Mouse (Mus musculus) CH12.LX (cell line): ENCODE measurements around the gene Cd59b.
"Not testable (repeated sequence)": the region's sequence is repeated elsewhere in the genome, so short reads cannot be mapped to it uniquely, and the experiment has no call there.

Source experiments
- POLR2A ChIP-seq: IDR thresholded peaks from 2 replicates; pipeline ENCODE4 v1.6.1; 2011; ENCODE audit warnings: low read depth, mild to moderate bottlenecking, improper control_type of control experiment, low read length
- TBP ChIP-seq: conservative IDR thresholded peaks from 2 replicates; pipeline ENCODE4 v1.6.1; 2011; ENCODE audit warnings: low read depth, low read length, improper control_type of control experiment
- USF1 ChIP-seq: IDR thresholded peaks from 2 replicates; pipeline ENCODE4 v1.6.1; 2014; ENCODE audit warnings: low read depth, mild to moderate bottlenecking, inconsistent platforms, low read length, improper control_type of control experiment

DNA sequence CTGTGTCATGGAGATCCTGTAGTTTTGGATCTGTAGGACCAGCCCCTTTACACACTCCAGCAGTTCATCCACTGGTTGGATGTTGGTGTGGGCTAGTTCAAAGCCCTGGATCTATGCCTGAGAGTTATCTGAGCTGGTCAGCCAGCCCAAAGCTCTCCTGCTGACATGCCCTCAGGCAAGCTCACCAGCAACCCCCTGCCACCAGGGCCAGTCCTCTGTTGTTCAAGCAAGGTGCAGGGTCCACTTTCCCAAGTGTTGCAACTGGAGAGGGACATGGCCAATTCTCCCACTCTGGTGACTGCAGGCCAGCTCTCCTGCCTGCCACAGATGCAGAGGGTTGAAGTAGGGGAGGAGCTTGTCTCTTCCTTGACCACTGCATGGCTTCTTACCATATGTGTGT is 43.9 kb downstream of the Cd59b start:
- not testable (repeated sequence) for TF ChIP-seq USF1, POLR2A, TBP
